Mouse (Mus musculus): ENCODE data around the gene Rin3.
"Not testable (repeated sequence)": the region's sequence is repeated elsewhere in the genome, so short reads cannot be mapped to it uniquely, and the experiment has no call there.

Rin3 gene

GRCm38 (mm10) chr12:102282763-102283482, at the start of gene Rin3:
Gene Rin3 (plus strand): TSS chr12:102283048.
- DNase-seq (ENCODE audit: low read depth): no peak

DNA sequence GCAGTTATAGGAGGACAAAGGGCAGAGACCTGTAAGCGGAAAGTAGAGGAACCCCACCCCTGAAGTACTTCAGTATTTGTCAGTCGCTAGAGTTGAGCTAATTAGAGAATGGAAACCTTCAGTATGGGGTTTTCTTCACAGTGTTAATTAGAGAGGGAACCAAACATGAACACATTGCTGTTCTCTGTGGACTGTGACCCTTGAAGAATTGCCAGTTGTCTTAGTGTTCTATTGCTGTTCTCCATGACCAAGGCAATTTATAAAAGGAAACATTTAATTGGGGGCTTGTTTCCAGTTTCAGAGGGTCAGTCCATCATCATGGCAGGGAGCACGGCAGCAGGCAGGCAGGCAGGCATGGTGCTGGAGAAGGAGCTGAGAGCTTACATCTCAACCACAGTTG, 47.3 kb upstream of the Rin3 start:
- DNase-seq (ENCODE audit: low read depth): no peak

- no peak for DNase-seq (ENCODE audit: low read depth)
These were observed 46.5 kb upstream of the Rin3 start for GRCm38 (mm10) chr12:102236317-102236716.

GRCm38 (mm10) chr12:102242076-102242722, 40.6 kb upstream of the Rin3 start:
- DNase-seq (ENCODE audit: low read depth): no peak

GRCm38 (mm10) chr12:102243915-102244314, 38.9 kb upstream of the Rin3 start:
- DNase-seq (ENCODE audit: low read depth): no peak

DNA sequence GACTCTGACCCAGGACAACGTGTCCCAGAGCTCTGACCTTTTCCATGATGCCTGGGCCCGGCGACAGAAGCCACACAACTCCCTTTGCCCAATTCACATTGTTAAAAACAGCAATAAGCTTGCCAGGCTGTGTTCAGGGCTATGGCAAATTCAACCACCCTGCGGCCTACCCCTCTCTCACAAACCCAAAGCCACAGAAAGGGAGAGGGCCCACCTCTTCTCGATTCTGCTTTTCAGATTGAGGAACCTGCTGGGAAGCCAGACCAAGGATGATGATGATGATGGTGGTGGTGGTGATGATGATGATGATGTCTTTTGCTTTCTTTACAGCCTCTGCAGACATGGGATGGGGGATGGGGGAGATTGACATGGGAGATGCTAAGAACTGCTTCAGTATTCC, 36.6 kb upstream of the Rin3 start:
- no peak for DNase-seq (ENCODE audit: low read depth)

GRCm38 (mm10) chr12:102248104-102248503, 34.7 kb upstream of the Rin3 start:
- no peak for DNase-seq (ENCODE audit: low read depth)

GRCm38 (mm10) chr12:102250316-102250715, 32.5 kb upstream of the Rin3 start:
- DNase-seq (ENCODE audit: low read depth): no peak

DNA sequence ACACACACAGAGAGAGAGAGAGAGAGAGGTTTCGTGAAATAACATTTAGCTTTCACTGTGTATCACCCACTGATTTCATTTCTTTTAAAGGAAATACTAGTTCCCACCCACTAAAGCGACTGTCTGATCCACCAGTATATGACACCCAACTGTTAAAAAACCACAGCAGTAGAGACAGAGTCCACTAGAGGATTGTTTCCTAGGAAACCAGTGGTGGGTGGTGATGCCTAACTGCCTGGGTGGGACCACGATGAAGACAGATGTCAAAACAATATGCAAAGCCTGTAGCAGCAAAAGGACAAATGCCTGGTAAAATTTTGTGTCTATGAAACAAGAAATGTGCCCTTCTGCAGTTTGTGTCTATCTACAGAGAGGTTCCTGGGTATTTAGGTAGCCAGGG, 31.8 kb upstream of the Rin3 start:
- DNase-seq (ENCODE audit: low read depth): no peak

GRCm38 (mm10) chr12:102251985-102252384, 30.9 kb upstream of the Rin3 start:
- no peak for DNase-seq (ENCODE audit: low read depth)

GRCm38 (mm10) chr12:102252525-102252924, 30.3 kb upstream of the Rin3 start:
- no peak for DNase-seq (ENCODE audit: low read depth)

- DNase-seq (ENCODE audit: low read depth): no peak
These were observed 27.8 kb upstream of the Rin3 start for GRCm38 (mm10) chr12:102255012-102255411.

- DNase-seq (ENCODE audit: low read depth): no peak
These were observed 24.2 kb upstream of the Rin3 start for GRCm38 (mm10) chr12:102258522-102259112.

DNA sequence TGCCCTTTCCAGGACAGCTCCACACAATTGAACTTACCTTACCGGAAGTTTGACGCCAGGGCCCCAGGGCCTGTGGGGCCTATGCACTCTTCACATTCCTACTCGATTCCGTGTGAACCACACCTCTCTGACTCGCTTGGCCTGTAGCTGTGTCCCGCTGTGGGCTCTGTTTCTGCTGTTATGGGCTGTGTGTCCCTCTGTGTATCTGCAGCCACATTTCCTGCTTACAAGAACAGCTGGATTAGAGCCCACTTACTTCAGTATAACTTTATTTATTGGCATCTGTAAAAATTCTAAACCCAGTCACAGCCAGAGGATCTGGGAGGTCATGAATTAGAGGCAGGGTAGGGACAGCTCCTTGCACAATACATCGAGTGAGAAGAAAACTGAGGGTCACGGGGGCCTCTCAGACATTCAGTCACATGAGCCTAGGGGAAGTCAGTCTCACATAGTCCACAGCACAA, 20.9 kb upstream of the Rin3 start:
- DNase-seq (ENCODE audit: low read depth): peak; percentile 34

GRCm38 (mm10) chr12:102262809-102263208, 20.0 kb upstream of the Rin3 start:
- no peak for DNase-seq (ENCODE audit: low read depth)

DNA sequence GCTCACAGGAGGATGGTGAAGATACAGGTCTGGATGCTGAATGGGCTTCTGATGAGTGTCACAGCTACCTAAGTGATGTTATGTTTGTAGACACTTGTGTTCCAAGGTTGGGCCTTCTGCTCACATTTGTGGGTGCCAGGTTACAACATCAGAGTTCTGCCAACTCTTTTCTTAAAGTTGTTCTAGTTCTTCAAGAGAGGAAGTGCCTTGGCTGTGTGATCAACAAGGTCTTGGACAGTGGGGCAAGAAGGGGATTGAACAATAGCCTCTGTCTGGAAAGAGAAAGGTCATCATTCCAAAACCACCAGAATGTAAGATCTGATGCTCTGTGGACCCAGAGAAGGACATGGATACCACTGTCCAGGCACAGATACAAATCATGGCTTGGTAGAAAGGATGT, 19.6 kb upstream of the Rin3 start:
- DNase-seq (ENCODE audit: low read depth): no peak

DNA sequence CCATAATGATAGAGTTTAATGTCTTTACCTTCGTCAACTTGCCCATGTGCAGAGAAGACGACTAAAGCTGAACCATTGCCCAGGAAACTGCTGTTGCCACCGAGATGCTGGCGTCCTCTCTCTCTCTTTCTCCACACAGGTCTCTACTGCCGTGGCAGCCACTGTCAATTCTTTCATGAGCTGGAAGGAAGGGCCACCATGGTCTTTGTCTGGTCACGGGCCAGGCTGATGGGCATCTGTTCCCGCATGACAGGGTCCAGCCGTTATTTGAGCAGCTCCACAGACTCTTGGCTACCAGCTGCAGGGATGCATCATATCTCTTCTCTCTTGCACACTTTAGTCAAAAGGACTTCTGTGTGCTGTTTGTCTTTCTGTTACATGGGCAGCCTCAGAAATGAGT, 16.4 kb upstream of the Rin3 start:
- DNase-seq (ENCODE audit: low read depth): no peak

DNA sequence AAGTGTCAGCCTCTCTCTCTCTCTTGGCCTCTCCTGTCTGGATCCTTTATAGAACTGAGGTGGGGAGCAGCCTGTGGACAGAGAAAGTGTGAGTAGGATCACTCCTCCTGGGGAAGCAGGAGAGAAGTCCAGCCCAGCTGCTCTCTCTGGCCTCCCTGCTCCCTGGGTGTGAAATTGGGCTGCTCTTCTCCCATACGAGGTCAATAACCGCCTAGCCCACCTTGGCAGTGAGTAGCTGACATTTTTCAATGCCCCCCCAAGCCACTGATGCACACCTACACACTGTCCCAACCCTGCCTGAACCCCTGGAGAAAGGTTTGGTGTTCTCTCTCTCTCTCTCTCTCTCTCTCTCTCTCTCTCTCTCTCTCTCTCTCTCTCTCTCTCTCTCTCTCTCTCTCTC, 13.7 kb upstream of the Rin3 start:
- DNase-seq (ENCODE audit: low read depth): no peak

GRCm38 (mm10) chr12:102270776-102271405, 12.0 kb upstream of the Rin3 start:
- no peak for DNase-seq (ENCODE audit: low read depth)

GRCm38 (mm10) chr12:102271447-102271846, 11.4 kb upstream of the Rin3 start:
- DNase-seq (ENCODE audit: low read depth): no peak

DNA sequence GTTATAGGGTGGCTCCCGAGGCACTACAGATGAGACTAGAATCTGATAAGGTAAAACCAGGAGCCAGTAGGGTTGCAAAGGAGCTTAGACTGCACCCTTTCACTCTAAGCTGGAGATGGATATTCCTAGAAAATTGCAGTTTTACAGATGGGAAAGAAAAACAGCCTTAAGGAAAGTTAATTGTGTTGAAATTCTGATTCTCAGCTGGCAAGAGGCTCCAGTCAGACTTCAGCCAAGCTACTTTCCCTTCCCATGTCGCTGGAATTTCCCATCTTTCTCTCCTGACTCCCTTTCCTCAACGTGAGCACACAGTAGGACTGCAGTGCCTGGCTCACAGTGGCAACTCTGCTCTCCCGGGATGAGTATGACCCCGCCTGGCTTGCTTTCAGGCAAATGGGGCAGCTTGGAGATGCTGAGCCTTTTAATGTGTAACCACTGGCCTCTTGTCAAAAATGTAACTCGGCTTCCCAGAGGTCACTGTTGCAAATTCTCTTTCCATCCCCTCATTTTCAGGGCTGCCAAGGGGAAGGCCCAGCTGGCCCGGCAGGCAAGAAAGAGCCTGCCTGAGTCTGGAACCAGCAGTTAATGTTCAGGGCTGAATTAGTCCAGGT, 6.9 kb upstream of the Rin3 start:
- peak; percentile 82 for DNase-seq (ENCODE audit: low read depth)

- DNase-seq (ENCODE audit: low read depth): not testable (repeated sequence)
These were observed 2.6 kb upstream of the Rin3 start for GRCm38 (mm10) chr12:102280290-102280689.
